Mouse (Mus musculus) midbrain, embryonic 15.5 days (tissue): Measurements from ENCODE around the gene Prss36. TPM values are rescaled to one million over a fixed set of nuclear protein-coding genes. Genes with fewer than 3 reads are reported as not detected.
A peak's percentile ranks its signal among the peaks of the same experiment; 100 is the strongest.

Experiments
- ATAC-seq: fragments of 200-750 bp; cut with Nextera tagmentation; replicated peaks from 2 replicates; pipeline ENCODE4 v1.8.0; 2017; ENCODE audit warnings: moderate TSS enrichment
- H3K27ac ChIP-seq: fragments of 300-500 bp; sonication (generic); 2 replicates; pipeline ENCODE4 v1.5.1; 2015; ENCODE audit warnings: mild to moderate bottlenecking, inconsistent platforms
- H3K27me3 ChIP-seq: fragments of 300-500 bp; sonication (generic); replicated peaks from 2 replicates; pipeline ENCODE4 v1.6.1; 2015; ENCODE audit warnings: inconsistent platforms
- H3K36me3 ChIP-seq: fragments of 300-500 bp; sonication (generic); replicated peaks from 2 replicates; pipeline ENCODE4 v1.6.1; 2015; ENCODE audit warnings: inconsistent platforms
- H3K4me1 ChIP-seq: fragments of 300-500 bp; sonication (generic); 2 replicates; pipeline ENCODE4 v1.6.1; 2015; ENCODE audit warnings: inconsistent platforms
- H3K4me2 ChIP-seq: fragments of 300-500 bp; sonication (generic); 2 replicates; pipeline ENCODE4 v1.6.1; 2015; ENCODE audit warnings: inconsistent platforms, mild to moderate bottlenecking, moderate library complexity
- H3K4me3 ChIP-seq: fragments of 300-500 bp; sonication (generic); 2 replicates; pipeline ENCODE4 v1.5.1; 2015; ENCODE audit warnings: mild to moderate bottlenecking, inconsistent platforms
- H3K9ac ChIP-seq: fragments of 300-500 bp; sonication (generic); 2 replicates; pipeline ENCODE4 v1.6.1; 2015; ENCODE audit warnings: mild to moderate bottlenecking, inconsistent platforms
- H3K9me3 ChIP-seq: fragments of 300-500 bp; sonication (generic); 2 replicates; pipeline ENCODE4 v1.6.1; 2016; ENCODE audit warnings: inconsistent platforms
- WGBS: fragments of 180-500 bp; shearing (Covaris S2); methylation state at CpG from one replicate; pipeline ENCODE4 v1.1.7; 2015; ENCODE audit warnings: mixed read lengths; 5-methylcytosine and 5-hydroxymethylcytosine counted together
- polyA plus RNA-seq: library from polyadenylated mRNA; unstranded; fragments of >200 nt; fragmentation: Nextera tagmentation; extraction: Ambion mirVana; gene quantifications from 2 replicates; pipeline ENCODE4 v1.2.1, GENCODE M21; 2015

Gene Prss36
- polyA plus RNA-seq, 1 experiment from 2014 or later: 10.4 TPM

- Histone ChIP-seq H3K9ac (peak within 1 kb of the TSS; percentile 51), H3K4me3 (peak within 1 kb of the TSS; percentile 52), H3K9me3 (no peaks in the 10 kb centered on the region), H3K27me3 (0 out of 2 replicates have a peak, but pooled peaks cover 2% of the 10 kb centered on the region), H3K4me1 (peaks cover 11% of the 10 kb centered on the region), H3K36me3 (no peaks in the 10 kb centered on the region; the same call in 1 of the 2 replicates), H3K27ac (peak within 1 kb of the TSS; percentile 70), H3K4me2 (peak within 1 kb of the TSS; percentile 58)
- peak; percentile 96 for ATAC-seq
- 0% methylated on average over 26 of the region's 26 CpGs for WGBS
These were observed 51.1 kb downstream of the Prss36 start, which contains the start of the genes Gm21974 and Vkorc1 for GRCm38 (mm10) chr7:127895442-127895841. Gene Gm21974 (minus strand): TSS chr7:127895454. Gene Vkorc1 (minus strand): TSS chr7:127895617.

DNA sequence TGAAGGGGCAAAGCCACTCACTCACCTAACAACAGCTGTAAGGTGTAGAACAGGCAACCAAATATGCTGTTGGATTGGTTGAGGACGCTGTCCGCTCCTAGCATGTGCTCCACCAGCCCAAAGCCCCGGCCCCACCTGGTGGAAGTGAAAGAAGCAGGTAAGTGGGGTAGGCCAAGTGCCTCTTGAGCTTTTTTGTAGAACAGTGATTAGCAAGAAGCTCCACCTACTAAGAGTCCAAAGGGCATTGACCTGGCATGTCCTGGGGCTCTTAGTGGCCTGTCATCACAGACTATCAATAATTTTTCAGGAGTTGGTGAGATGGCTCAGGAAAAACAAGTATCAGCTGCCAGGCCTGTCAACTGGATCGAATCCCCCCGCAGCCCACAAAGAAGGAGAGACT, 52.0 kb downstream of the Prss36 start:
- H3K9me3 ChIP-seq: no peaks in the 10 kb centered on the region
- 0 out of 2 replicates have a peak, but pooled peaks cover 2% of the 10 kb centered on the region for H3K27me3 ChIP-seq
- H3K4me3 ChIP-seq: peak overlapping the region; percentile 52
- H3K9ac ChIP-seq: peak overlapping the region; percentile 51; the same call in 1 of the 2 replicates
- H3K4me2 ChIP-seq: peak overlapping the region; percentile 58
- no peak for ATAC-seq
- no peak overlapping the region for H3K27ac ChIP-seq
- peaks cover 11% of the 10 kb centered on the region for H3K4me1 ChIP-seq
- WGBS: 81% methylated on average over 5 of the region's 5 CpGs
- H3K36me3 ChIP-seq: no peaks in the 10 kb centered on the region; the same call in 1 of the 2 replicates

DNA sequence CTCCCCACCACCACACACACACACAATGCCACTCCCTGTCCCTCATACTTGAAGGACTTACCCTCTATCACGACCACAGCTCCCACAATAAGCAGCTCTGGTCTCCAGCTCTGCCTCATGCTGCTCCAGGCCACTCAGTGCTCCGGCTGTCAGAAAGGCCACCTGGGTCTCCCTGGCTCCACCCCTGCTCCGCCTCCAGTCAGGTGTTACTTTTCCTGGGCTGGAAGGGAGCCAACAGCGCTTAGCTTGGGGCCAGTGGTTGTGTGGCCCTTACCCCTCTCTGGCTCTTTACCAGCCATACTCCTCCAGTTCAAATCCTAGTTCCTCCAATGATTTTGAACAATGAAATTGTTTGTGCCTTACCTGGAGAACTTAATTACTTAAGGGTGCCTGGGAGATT, 55.7 kb downstream of the Prss36 start, which contains the start of gene Prss53:
Gene Prss53, minus strand, starts transcription at position 173 of the 400 bp plus-strand sequence.
- H3K27me3 ChIP-seq: no peaks in the 10 kb centered on the region
- peaks cover 11% of the 10 kb centered on the region for H3K4me1 ChIP-seq
- WGBS: 47% methylated on average over 4 of the region's 4 CpGs
- no peak within 1 kb of the TSS for H3K9ac ChIP-seq
- ATAC-seq: no peak
- H3K4me3 ChIP-seq: no peak within 1 kb of the TSS
- H3K9me3 ChIP-seq: no peaks in the 10 kb centered on the region
- no peak within 1 kb of the TSS for H3K27ac ChIP-seq
- H3K36me3 ChIP-seq: peaks cover 30% of the 10 kb centered on the region
- no peak within 1 kb of the TSS for H3K4me2 ChIP-seq

- Histone ChIP-seq H3K9me3 (no peaks in the 10 kb centered on the region), H3K36me3 (peaks cover 46% of the 10 kb centered on the region)
- ATAC-seq: no peak
These were observed 57.7 kb downstream of the Prss36 start for GRCm38 (mm10) chr7:127888821-127889220.

DNA sequence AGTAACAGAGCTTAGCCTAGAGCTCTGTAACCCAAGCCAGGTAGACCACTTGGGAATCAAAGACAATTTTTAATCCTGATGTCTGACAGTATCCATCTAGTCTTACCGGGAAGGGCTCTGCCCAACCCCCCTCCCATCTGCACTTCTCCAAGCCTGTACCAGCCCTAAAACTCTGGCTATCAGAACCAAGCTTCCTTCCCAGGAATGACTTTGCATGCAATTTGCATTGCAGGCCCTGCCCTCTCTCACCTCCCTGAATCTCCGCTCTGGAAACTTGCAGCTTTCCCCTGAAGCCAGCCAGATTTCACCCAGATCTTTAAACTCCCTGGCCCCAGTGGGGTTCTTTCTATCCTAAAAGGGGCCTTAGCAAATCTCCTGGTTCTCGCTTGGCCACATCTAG, 58.7 kb downstream of the Prss36 start:
- no peak for ATAC-seq
- Histone ChIP-seq H3K27me3 (no peaks in the 10 kb centered on the region), H3K9ac (no peak overlapping the region), H3K4me1 (peaks cover 21% of the 10 kb centered on the region), H3K36me3 (peaks cover 55% of the 10 kb centered on the region), H3K9me3 (no peaks in the 10 kb centered on the region), H3K4me3 (no peak overlapping the region), H3K4me2 (no peak overlapping the region), H3K27ac (no peak overlapping the region)
- WGBS: 84% methylated on average over 3 of the region's 3 CpGs

More at GRCm38 (mm10) chr7:127888821-127889220, 57.7 kb downstream of the Prss36 start:
- H3K4me1 ChIP-seq: peaks cover 16% of the 10 kb centered on the region
- WGBS: 84% methylated on average over 3 of the region's 3 CpGs
- no peaks in the 10 kb centered on the region for H3K27me3 ChIP-seq
- no peak overlapping the region for H3K4me2 ChIP-seq
- H3K9ac ChIP-seq: no peak overlapping the region
- no peak overlapping the region for H3K27ac ChIP-seq
- H3K4me3 ChIP-seq: no peak overlapping the region

DNA sequence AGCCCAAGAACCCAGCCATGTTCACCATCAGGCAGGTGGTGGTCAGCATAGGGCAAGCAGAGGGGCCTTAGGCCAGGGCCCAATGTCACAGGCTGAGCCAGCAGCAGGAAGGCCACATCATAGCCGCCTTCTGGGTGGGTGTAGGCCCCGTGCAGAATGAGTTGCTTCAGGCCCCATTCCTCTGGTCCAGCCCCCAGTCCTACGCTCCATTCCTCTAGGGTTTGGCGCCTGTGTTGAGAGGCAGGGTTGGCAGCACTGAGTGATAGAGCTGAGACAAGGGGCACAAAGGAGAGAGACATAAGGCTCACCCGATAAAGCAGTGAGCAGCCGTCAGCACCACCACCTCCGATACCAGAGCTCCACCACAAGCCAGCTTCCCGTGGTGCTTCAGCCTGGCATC, 59.3 kb downstream of the Prss36 start:
- Histone ChIP-seq H3K9me3 (no peaks in the 10 kb centered on the region), H3K36me3 (peaks cover 59% of the 10 kb centered on the region), H3K4me1 (peaks cover 25% of the 10 kb centered on the region), H3K27me3 (no peaks in the 10 kb centered on the region), H3K4me3 (no peak overlapping the region), H3K4me2 (no peak overlapping the region), H3K27ac (no peak overlapping the region), H3K9ac (no peak overlapping the region)
- ATAC-seq: no peak
- 90% methylated on average over 8 of the region's 8 CpGs for WGBS

DNA sequence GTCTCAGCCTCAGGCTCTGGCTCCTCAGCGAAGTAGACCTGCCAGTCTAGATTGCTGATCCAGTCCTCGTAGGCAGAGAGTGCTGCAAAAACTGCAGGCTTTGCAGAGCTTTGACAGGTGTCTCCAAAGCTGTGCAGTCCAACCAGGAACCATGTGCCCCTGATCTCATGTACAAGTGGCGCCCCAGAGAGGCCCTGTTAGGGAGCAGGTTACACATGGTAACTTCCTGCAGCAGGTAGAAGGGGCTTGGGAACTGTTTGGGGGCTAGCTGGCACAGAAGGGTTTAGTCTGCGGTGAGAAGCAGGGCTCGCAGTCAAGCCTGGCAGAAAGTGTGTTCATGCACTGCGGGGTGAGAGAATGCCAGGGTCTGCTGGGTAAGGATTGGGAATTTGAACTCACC, 60.0 kb downstream of the Prss36 start:
- peaks cover 60% of the 10 kb centered on the region for H3K36me3 ChIP-seq
- no peak overlapping the region for H3K27ac ChIP-seq
- H3K4me3 ChIP-seq: no peak overlapping the region
- H3K4me2 ChIP-seq: no peak overlapping the region
- 93% methylated on average over 6 of the region's 6 CpGs for WGBS
- ATAC-seq: no peak
- H3K4me1 ChIP-seq: peaks cover 25% of the 10 kb centered on the region
- H3K9me3 ChIP-seq: no peaks in the 10 kb centered on the region
- H3K27me3 ChIP-seq: no peaks in the 10 kb centered on the region
- H3K9ac ChIP-seq: no peak overlapping the region; the same call in 1 of the 2 replicates

DNA sequence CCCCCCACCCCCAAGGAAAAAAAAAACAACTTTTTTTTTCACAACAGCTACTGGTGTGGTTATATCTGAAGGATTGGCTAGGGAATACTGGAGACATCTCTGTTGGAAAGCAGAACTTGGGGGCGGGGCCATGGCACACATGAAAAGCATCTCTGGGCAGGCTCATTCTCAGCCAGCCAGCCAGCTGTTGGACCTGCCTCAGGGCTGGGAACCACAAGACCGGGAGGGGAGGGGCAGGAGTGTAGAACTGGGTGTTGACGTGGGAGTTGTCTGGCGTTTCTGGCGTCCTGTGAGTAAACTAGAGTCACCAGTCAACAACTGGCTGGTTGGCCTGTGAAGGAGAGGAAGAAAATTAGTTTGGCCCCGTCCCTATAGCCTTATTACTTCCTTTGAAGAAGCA, 60.6 kb downstream of the Prss36 start:
- WGBS: 74% methylated on average over 6 of the region's 6 CpGs
- H3K4me2 ChIP-seq: no peak overlapping the region
- peaks cover 25% of the 10 kb centered on the region for H3K4me1 ChIP-seq
- H3K27ac ChIP-seq: no peak overlapping the region
- H3K9ac ChIP-seq: no peak overlapping the region
- H3K27me3 ChIP-seq: no peaks in the 10 kb centered on the region
- H3K4me3 ChIP-seq: no peak overlapping the region
- H3K36me3 ChIP-seq: peaks cover 66% of the 10 kb centered on the region
- H3K9me3 ChIP-seq: no peaks in the 10 kb centered on the region
- ATAC-seq: no peak

Other genes starting within 250 kb of the Prss36 start
- 52.9 and 59.2 TPM in 2 replicates for gene Bcl7c, start 237.8 kb downstream of the Prss36 start, polyA plus RNA-seq
- 3.7 and 3.8 TPM in 2 replicates for gene Ctf1, start 234.0 kb downstream of the Prss36 start, polyA plus RNA-seq
- 0.12 and 0.15 TPM in 2 replicates for gene Ctf2, start 214.6 kb downstream of the Prss36 start, polyA plus RNA-seq
- 10.8 and 12.1 TPM in 2 replicates for gene Fbxl19, start 202.2 kb downstream of the Prss36 start, polyA plus RNA-seq
- gene Orai3, start 176.9 kb downstream of the Prss36 start, polyA plus RNA-seq: 8.1 and 9.8 TPM in 2 replicates
- gene Setd1a, start 170.1 kb downstream of the Prss36 start, polyA plus RNA-seq: 21.5 and 21.6 TPM in 2 replicates
- gene Gm49388, start 161.1 kb downstream of the Prss36 start, polyA plus RNA-seq: not detected in 2 replicates
- gene Hsd3b7, start 146.1 kb downstream of the Prss36 start, polyA plus RNA-seq: 8.9 and 10.2 TPM in 2 replicates
- gene Stx4a, start 122.4 kb downstream of the Prss36 start, polyA plus RNA-seq: 19.5 and 21.8 TPM in 2 replicates
- gene Stx1b, start 122.2 kb downstream of the Prss36 start, polyA plus RNA-seq: 70.0 and 72.9 TPM in 2 replicates
- gene Zfp646, start 70.5 kb downstream of the Prss36 start, polyA plus RNA-seq: 10.6 and 11.4 TPM in 2 replicates
- 46.8 and 48.1 TPM in 2 replicates for gene Zfp668, start 69.9 kb downstream of the Prss36 start, polyA plus RNA-seq
- gene Prss53, start 55.8 kb downstream of the Prss36 start, polyA plus RNA-seq: 1.2 and 1.3 TPM in 2 replicates
- gene Gm21974, start 51.3 kb downstream of the Prss36 start, polyA plus RNA-seq: not detected in 2 replicates
- gene Vkorc1, start 51.1 kb downstream of the Prss36 start, polyA plus RNA-seq: 52.9 and 58.8 TPM in 2 replicates
- gene Bckdk, start 42.6 kb downstream of the Prss36 start, polyA plus RNA-seq: 61.3 and 66.6 TPM in 2 replicates
- 50.7 and 53.1 TPM in 2 replicates for gene Kat8, start 34.2 kb downstream of the Prss36 start, polyA plus RNA-seq
- gene Prss8, start 16.6 kb downstream of the Prss36 start, polyA plus RNA-seq: 0.29 and 0.35 TPM in 2 replicates
- gene Fus, start 20.7 kb upstream of the Prss36 start, polyA plus RNA-seq: 380 and 381 TPM in 2 replicates
- gene Pycard, start 47.1 kb upstream of the Prss36 start, polyA plus RNA-seq: 6.5 and 7.9 TPM in 2 replicates
- gene Trim72, start 57.2 kb upstream of the Prss36 start, polyA plus RNA-seq: 0.10 TPM in 1 of 2 replicates, not detected in the other
- gene Itgam, start 115.9 kb upstream of the Prss36 start, polyA plus RNA-seq: 1.3 and 1.4 TPM in 2 replicates
- gene Gm49368, start 116.0 kb upstream of the Prss36 start, polyA plus RNA-seq: not detected in 2 replicates
- gene Itgax, start 182.8 kb upstream of the Prss36 start, polyA plus RNA-seq: 0.04 and 0.08 TPM in 2 replicates
- gene Itgad, start 207.7 kb upstream of the Prss36 start, polyA plus RNA-seq: not detected in 2 replicates